Mouse (Mus musculus): ENCODE measurements around the gene Sec31a. TPM values are rescaled to one million over a fixed set of nuclear protein-coding genes. Genes with fewer than 3 reads are reported as not detected.

Sec31a gene
- polyA plus RNA-seq, 1 experiment from 2014 or later, result 95.4 TPM

GRCm38 (mm10) chr5:100393681-100394080 is 22.4 kb downstream of the Sec31a start:
- H3K27ac ChIP-seq (replicated peaks), result no peak overlapping the region
- H3K9ac ChIP-seq, result no peak overlapping the region
- H3K27me3 ChIP-seq, result no peaks in the 10 kb centered on the region
- 95% methylated on average over 3 of the region's 3 CpGs for WGBS
- no peaks in the 10 kb centered on the region for H3K9me3 ChIP-seq
- ATAC-seq (ENCODE audit: low FRiP score, low read depth), result no peak
- no peaks in the 10 kb centered on the region for H3K4me1 ChIP-seq (replicated peaks)
- H3K36me3 ChIP-seq, result peaks cover 85% of the 10 kb centered on the region
- no peak overlapping the region for H3K4me3 ChIP-seq
- H3K4me2 ChIP-seq, result no peak overlapping the region

GRCm38 (mm10) chr5:100392436-100392955 is 23.5 kb downstream of the Sec31a start:
- no peak overlapping the region for H3K4me3 ChIP-seq
- no peak overlapping the region for H3K4me2 ChIP-seq
- H3K36me3 ChIP-seq, result peaks cover 85% of the 10 kb centered on the region
- H3K27ac ChIP-seq (replicated peaks), result no peak overlapping the region
- H3K9me3 ChIP-seq, result no peaks in the 10 kb centered on the region
- no peaks in the 10 kb centered on the region for H3K4me1 ChIP-seq (replicated peaks)
- H3K9ac ChIP-seq, result no peak overlapping the region
- WGBS, result 87% methylated on average over 20 of the region's 20 CpGs
- H3K27me3 ChIP-seq, result no peaks in the 10 kb centered on the region
- no peak for ATAC-seq (ENCODE audit: low FRiP score, low read depth)

GRCm38 (mm10) chr5:100383782-100384510 is 32.1 kb downstream of the Sec31a start:
- no peak overlapping the region for H3K27ac ChIP-seq (replicated peaks)
- peaks cover 80% of the 10 kb centered on the region for H3K36me3 ChIP-seq
- no peak overlapping the region for H3K9ac ChIP-seq
- no peak overlapping the region for H3K4me2 ChIP-seq
- H3K4me1 ChIP-seq (replicated peaks), result no peaks in the 10 kb centered on the region
- WGBS, result 97% methylated on average over 18 of the region's 18 CpGs
- H3K27me3 ChIP-seq, result no peaks in the 10 kb centered on the region
- no peak for ATAC-seq (ENCODE audit: low FRiP score, low read depth)
- H3K4me3 ChIP-seq, result no peak overlapping the region
- H3K9me3 ChIP-seq, result no peaks in the 10 kb centered on the region

GRCm38 (mm10) chr5:100381094-100381493 is 34.9 kb downstream of the Sec31a start:
- WGBS, result 93% methylated on average over 7 of the region's 7 CpGs
- no peak for ATAC-seq (ENCODE audit: low FRiP score, low read depth)
- H3K4me2 ChIP-seq, result no peak overlapping the region
- no peak overlapping the region for H3K9ac ChIP-seq
- H3K27me3 ChIP-seq, result no peaks in the 10 kb centered on the region
- H3K4me3 ChIP-seq, result no peak overlapping the region
- H3K27ac ChIP-seq (replicated peaks), result no peak overlapping the region
- H3K4me1 ChIP-seq (replicated peaks), result no peaks in the 10 kb centered on the region
- no peaks in the 10 kb centered on the region for H3K9me3 ChIP-seq
- H3K36me3 ChIP-seq, result peaks cover 88% of the 10 kb centered on the region

GRCm38 (mm10) chr5:100380277-100380676 is 35.8 kb downstream of the Sec31a start:
- 94% methylated on average over 5 of the region's 5 CpGs for WGBS
- no peak for ATAC-seq (ENCODE audit: low FRiP score, low read depth)
- Histone ChIP-seq H3K4me1 (replicated peaks) (no peaks in the 10 kb centered on the region), H3K27me3 (no peaks in the 10 kb centered on the region), H3K36me3 (peaks cover 85% of the 10 kb centered on the region), H3K9me3 (no peaks in the 10 kb centered on the region), H3K4me3 (no peak overlapping the region), H3K4me2 (no peak overlapping the region), H3K9ac (no peak overlapping the region), H3K27ac (replicated peaks) (no peak overlapping the region)

- Histone ChIP-seq H3K4me2 (no peak overlapping the region), H3K9ac (no peak overlapping the region), H3K36me3 (peaks cover 84% of the 10 kb centered on the region), H3K27me3 (no peaks in the 10 kb centered on the region), H3K27ac (replicated peaks) (no peak overlapping the region), H3K9me3 (no peaks in the 10 kb centered on the region), H3K4me1 (replicated peaks) (no peaks in the 10 kb centered on the region), H3K4me3 (no peak overlapping the region)
- ATAC-seq (ENCODE audit: low FRiP score, low read depth), result no peak
- WGBS, result 92% methylated on average over 2 of the region's 2 CpGs
Observed at GRCm38 (mm10) chr5:100378981-100379380, 37.1 kb downstream of the Sec31a start.

- ATAC-seq (ENCODE audit: low FRiP score, low read depth), result no peak
- Histone ChIP-seq H3K9me3 (no peaks in the 10 kb centered on the region), H3K27ac (replicated peaks) (no peak overlapping the region), H3K27me3 (no peaks in the 10 kb centered on the region), H3K4me1 (replicated peaks) (no peaks in the 10 kb centered on the region), H3K36me3 (peaks cover 84% of the 10 kb centered on the region), H3K4me3 (no peak overlapping the region), H3K4me2 (no peak overlapping the region), H3K9ac (no peak overlapping the region)
- WGBS, result 97% methylated on average over 5 of the region's 5 CpGs
Observed at GRCm38 (mm10) chr5:100378211-100378610, 37.8 kb downstream of the Sec31a start.

- no peaks in the 10 kb centered on the region for H3K9me3 ChIP-seq
- no peak for ATAC-seq (ENCODE audit: low FRiP score, low read depth)
- peaks cover 79% of the 10 kb centered on the region for H3K36me3 ChIP-seq
- H3K27me3 ChIP-seq, result no peaks in the 10 kb centered on the region
- H3K4me3 ChIP-seq, result no peak overlapping the region
- 82% methylated on average over 2 of the region's 2 CpGs for WGBS
- H3K4me1 ChIP-seq (replicated peaks), result no peaks in the 10 kb centered on the region
- no peak overlapping the region for H3K4me2 ChIP-seq
- H3K27ac ChIP-seq (replicated peaks), result no peak overlapping the region
- no peak overlapping the region for H3K9ac ChIP-seq
Observed at GRCm38 (mm10) chr5:100377376-100377775, 38.7 kb downstream of the Sec31a start.

- peak; percentile 17; the same call in 1 of the 2 replicates for ATAC-seq (ENCODE audit: low FRiP score, low read depth)
- Histone ChIP-seq H3K27me3 (no peaks in the 10 kb centered on the region), H3K36me3 (peaks cover 68% of the 10 kb centered on the region), H3K9ac (no peak overlapping the region), H3K4me1 (replicated peaks) (no peaks in the 10 kb centered on the region; the same call in 1 of the 2 replicates), H3K4me2 (no peak overlapping the region), H3K9me3 (no peaks in the 10 kb centered on the region), H3K27ac (replicated peaks) (no peak overlapping the region), H3K4me3 (no peak overlapping the region)
- 100% methylated on average over 2 of the region's 2 CpGs for WGBS
Observed at GRCm38 (mm10) chr5:100374703-100375102, 41.3 kb downstream of the Sec31a start.

- peak; percentile 69 for ATAC-seq (ENCODE audit: low FRiP score, low read depth)
- Histone ChIP-seq H3K27me3 (no peaks in the 10 kb centered on the region), H3K9ac (no peak overlapping the region), H3K36me3 (peaks cover 62% of the 10 kb centered on the region), H3K4me1 (replicated peaks) (no peaks in the 10 kb centered on the region; the same call in 1 of the 2 replicates), H3K27ac (replicated peaks) (no peak overlapping the region), H3K4me3 (no peak overlapping the region), H3K9me3 (no peaks in the 10 kb centered on the region), H3K4me2 (no peak overlapping the region)
- 59% methylated on average over 5 of the region's 5 CpGs for WGBS
Observed at GRCm38 (mm10) chr5:100373952-100374351, 42.1 kb downstream of the Sec31a start.

- Histone ChIP-seq H3K36me3 (peaks cover 49% of the 10 kb centered on the region), H3K9me3 (no peaks in the 10 kb centered on the region), H3K27ac (replicated peaks) (no peak overlapping the region), H3K9ac (no peak overlapping the region), H3K27me3 (no peaks in the 10 kb centered on the region), H3K4me2 (no peak overlapping the region), H3K4me3 (no peak overlapping the region), H3K4me1 (replicated peaks) (no peaks in the 10 kb centered on the region; the same call in 1 of the 2 replicates)
- WGBS, result 64% methylated on average over 1 of the region's 1 CpGs
- no peak for ATAC-seq (ENCODE audit: low FRiP score, low read depth)
Observed at GRCm38 (mm10) chr5:100370919-100371318, 45.1 kb downstream of the Sec31a start.

- Histone ChIP-seq H3K9me3 (no peaks in the 10 kb centered on the region), H3K4me2 (no peak overlapping the region), H3K4me3 (no peak overlapping the region), H3K27me3 (no peaks in the 10 kb centered on the region), H3K27ac (replicated peaks) (no peak overlapping the region), H3K36me3 (peaks cover 52% of the 10 kb centered on the region), H3K9ac (no peak overlapping the region), H3K4me1 (replicated peaks) (no peaks in the 10 kb centered on the region; the same call in 1 of the 2 replicates)
- peak; percentile 46; the same call in 1 of the 2 replicates for ATAC-seq (ENCODE audit: low FRiP score, low read depth)
- WGBS, result 79% methylated on average over 11 of the region's 11 CpGs
Observed at GRCm38 (mm10) chr5:100369825-100370459, 46.1 kb downstream of the Sec31a start.
